ENCODE assay signal across 9 mouse cellular contexts in genomic region chr16:24056885-24057531, GRCm38 (mm10).
DNase-seq lines count a peak whose midpoint lies in the region; ATAC-seq and TF ChIP-seq lines count a peak whose summit lies in the region.
"Had no signal": no experiment of that assay in that cellular context is flagged by ENCODE, and none has a peak within 500 bp of the region (broad histone marks: within the 10 kb centered on the region; RNA-seq: fewer than 3 reads in every experiment).

No protein-coding gene starts in this region.

- ATAC-seq in liver, embryonic 16.5 days (ENCODE audit: low read depth), result peak; percentile 69
- ATAC-seq in stomach, postnatal 0 days (ENCODE audit: low FRiP score, low TSS enrichment), result peak; percentile 85

- no peaks in the 10 kb centered on the region for H3K27me3 ChIP-seq in kidney, adult 2 months (replicated peaks; ENCODE audit: control insufficient read depth, insufficient read depth, low read length)
- no peaks in the 10 kb centered on the region for H3K27me3 ChIP-seq in liver, embryonic 16.5 days (ENCODE audit: control insufficient read depth, insufficient read depth, low read depth, low read length)
- no peaks in the 10 kb centered on the region for H3K27me3 ChIP-seq in stomach, postnatal 0 days (ENCODE audit: control insufficient read depth, insufficient read depth, low read length)
- H3K27me3 ChIP-seq: neural tube, embryonic 13.5 days had no signal

- H3K9me3 ChIP-seq in liver, embryonic 16.5 days (replicated peaks; ENCODE audit: control insufficient read depth, low read length), result no peaks in the 10 kb centered on the region
- H3K9me3 ChIP-seq in stomach, postnatal 0 days (ENCODE audit: control insufficient read depth, low read length), result no peaks in the 10 kb centered on the region
- H3K9me3 ChIP-seq: neural tube, embryonic 13.5 days had no signal

- H3K4me3 ChIP-seq in kidney, adult 2 months (ENCODE audit: insufficient read depth, low read depth, low read length), result no peak overlapping the region
- H3K4me3 ChIP-seq in liver, embryonic 16.5 days (ENCODE audit: low read depth, low read length), result no peak overlapping the region
- no peak overlapping the region for H3K4me3 ChIP-seq in stomach, postnatal 0 days (ENCODE audit: low read depth, low read length)
- H3K4me3 ChIP-seq: neural tube, embryonic 13.5 days had no signal

- H3K36me3 ChIP-seq in kidney, adult 2 months (ENCODE audit: control insufficient read depth, insufficient read depth, low read length), result no peaks in the 10 kb centered on the region
- no peaks in the 10 kb centered on the region for H3K36me3 ChIP-seq in liver, embryonic 16.5 days (ENCODE audit: control insufficient read depth, insufficient read depth)
- H3K36me3 ChIP-seq in stomach, postnatal 0 days (ENCODE audit: control insufficient read depth, insufficient read depth, low read length), result no peaks in the 10 kb centered on the region
- H3K36me3 ChIP-seq: neural tube, embryonic 13.5 days had no signal

- 32% methylated on average over 11 of the region's 11 CpGs for WGBS in kidney, adult 2 months
- WGBS in liver, embryonic 16.5 days (ENCODE audit: insufficient replicate concordance), result 29% methylated on average over 11 of the region's 11 CpGs
- 21% methylated on average over 11 of the region's 11 CpGs for WGBS in stomach, postnatal 0 days

- no peak for TF ChIP-seq POLR2A in kidney, adult 2 months (IDR thresholded peaks at IDR 0.05; ENCODE audit: low read depth, low read length)

- no peak overlapping the region for H3K4me2 ChIP-seq in liver, embryonic 16.5 days (ENCODE audit: low read depth, low read length)
- H3K4me2 ChIP-seq in stomach, postnatal 0 days (replicated peaks; ENCODE audit: low read depth), result peak overlapping the region; percentile 17; the same call in 1 of the 2 replicates
- H3K4me2 ChIP-seq: neural tube, embryonic 13.5 days had no signal

- intact Hi-C loops in left cerebral cortex, postnatal 10 days (cut with DNase I), result no loop called here

- H3K27ac ChIP-seq in kidney, adult 2 months (ENCODE audit: insufficient read depth, low read depth, low read length), result peak overlapping the region; percentile 76; the same call in 1 of the 2 replicates
- H3K27ac ChIP-seq in liver, embryonic 16.5 days (ENCODE audit: low read length), result peak overlapping the region; percentile 23; the same call in 1 of the 2 replicates
- H3K27ac ChIP-seq in stomach, postnatal 0 days (replicated peaks), result peak overlapping the region; percentile 81
- H3K27ac ChIP-seq: neural tube, embryonic 13.5 days had no signal

- no peak overlapping the region for H3K9ac ChIP-seq in liver, embryonic 16.5 days (ENCODE audit: low read depth, low read length)
- 0 out of 2 replicates have a peak overlapping the region, but pooled peaks have one; percentile 4 for H3K9ac ChIP-seq in stomach, postnatal 0 days (ENCODE audit: low read length)
- H3K9ac ChIP-seq: neural tube, embryonic 13.5 days had no signal

- peaks cover 17% of the 10 kb centered on the region for H3K4me1 ChIP-seq in kidney, adult 2 months (ENCODE audit: control insufficient read depth, insufficient read depth, low read length)
- peaks cover 7% of the 10 kb centered on the region for H3K4me1 ChIP-seq in liver, embryonic 16.5 days (ENCODE audit: control insufficient read depth, low read depth, low read length)
- peaks cover 2% of the 10 kb centered on the region for H3K4me1 ChIP-seq in stomach, postnatal 0 days (replicated peaks; ENCODE audit: control insufficient read depth, insufficient read depth)
- H3K4me1 ChIP-seq: neural tube, embryonic 13.5 days had no signal

- no peak for TF ChIP-seq CTCF in kidney, adult 2 months (conservative IDR thresholded peaks at IDR 0.05; ENCODE audit: insufficient read depth, insufficient read length, low read depth, low read length)
- TF ChIP-seq CTCF in stomach, postnatal 0 days (IDR thresholded peaks at IDR 0.05; ENCODE audit: low read depth), result no peak

- peak; percentile 59 for DNase-seq in urinary bladder, postnatal 14 days (ENCODE audit: low spot score)
- no peak for DNase-seq in urinary bladder, postnatal 10 days (ENCODE audit: low spot score)
- peak; percentile 78 for DNase-seq in kidney, adult 2 months
- DNase-seq in stomach, postnatal 0 days (ENCODE audit: low spot score), result peak; percentile 82
- DNase-seq in cerebellum, adult 8-10 months, result no peak
- DNase-seq in ovary, postnatal 36 days (ENCODE audit: low spot score), result no peak
- no peak for DNase-seq in left cerebral cortex, postnatal 10 days (ENCODE audit: extremely low spot score in 1 of 2, low spot score in 2 of 2)

- TF ChIP-seq EP300 in stomach, postnatal 0 days (optimal IDR thresholded peaks at IDR 0.05), result peak; percentile 68

Comparison
In these comparisons a context has a peak if more than half of its experiments do, and no peak if none do; other contexts are left out.
1. DNase-seq: peak in urinary bladder, postnatal 14 days (single experiment), kidney, adult 2 months (single experiment) and stomach, postnatal 0 days (single experiment); none in urinary bladder, postnatal 10 days (single experiment), cerebellum, adult 8-10 months (single experiment), ovary, postnatal 36 days (single experiment) and left cerebral cortex, postnatal 10 days (0 of 2).
2. H3K27ac ChIP-seq: peak in every context shown above with its lines; median percentile 81 in stomach, postnatal 0 days; 76 in kidney, adult 2 months; 23 in liver, embryonic 16.5 days.